Mouse (Mus musculus) mouse trophoblast stem cell (cell line): ENCODE results near the gene Map2k1.

Source experiments
- in situ Hi-C, 2 experiments: fragments of 300-500 bp; cut with MseI, MboI; formaldehyde crosslinking; loops; 2 replicates in 1 of 2; 3 replicates in 1 of 2; pipeline ENCODE4 v1.15.1; 2025

Map2k1 gene

GRCm38 (mm10) chr9:64250111-64250730, 3.2 kb downstream of the Map2k1 start:
- in situ Hi-C loops, result no loop called here

- in situ Hi-C loops, result no loop called here
These were observed 4.1 kb downstream of the Map2k1 start for GRCm38 (mm10) chr9:64249371-64249770.

- in situ Hi-C loops, result no loop called here
These were observed 11.0 kb downstream of the Map2k1 start for GRCm38 (mm10) chr9:64242381-64242831.

- in situ Hi-C loops, result no loop called here
These were observed 12.8 kb downstream of the Map2k1 start for GRCm38 (mm10) chr9:64240681-64241080.

- in situ Hi-C loops, result no loop called here
These were observed 13.3 kb downstream of the Map2k1 start for GRCm38 (mm10) chr9:64240116-64240515.

- in situ Hi-C loops, result no loop called here
These were observed 17.4 kb downstream of the Map2k1 start for GRCm38 (mm10) chr9:64236056-64236455.

- in situ Hi-C loops, result no loop called here
These were observed 18.5 kb downstream of the Map2k1 start, which contains the start of gene Uchl4 for GRCm38 (mm10) chr9:64234768-64235435. Uchl4 (plus strand) TSS chr9:64235201.

- in situ Hi-C loops, result no loop called here
These were observed 19.8 kb downstream of the Map2k1 start for GRCm38 (mm10) chr9:64233656-64234055.

GRCm38 (mm10) chr9:64232257-64232957, 21.0 kb downstream of the Map2k1 start:
- in situ Hi-C loops, result no loop called here

GRCm38 (mm10) chr9:64231674-64232073, 21.8 kb downstream of the Map2k1 start:
- in situ Hi-C loops, result no loop called here

GRCm38 (mm10) chr9:64231171-64231570, 22.3 kb downstream of the Map2k1 start:
- in situ Hi-C loops, result no loop called here

GRCm38 (mm10) chr9:64228972-64229371, 24.5 kb downstream of the Map2k1 start:
- in situ Hi-C loops, result no loop called here

GRCm38 (mm10) chr9:64227736-64228135, 25.7 kb downstream of the Map2k1 start:
- in situ Hi-C loops, result no loop called here

GRCm38 (mm10) chr9:64225805-64226204, 27.6 kb downstream of the Map2k1 start:
- in situ Hi-C loops, result no loop called here

GRCm38 (mm10) chr9:64222098-64222497, 31.3 kb downstream of the Map2k1 start:
- in situ Hi-C loops, result no loop called here

GRCm38 (mm10) chr9:64221480-64221879, 32.0 kb downstream of the Map2k1 start:
- in situ Hi-C loops, result no loop called here

GRCm38 (mm10) chr9:64220603-64221002, 32.8 kb downstream of the Map2k1 start:
- in situ Hi-C loops, result no loop called here

GRCm38 (mm10) chr9:64219772-64220420, 33.5 kb downstream of the Map2k1 start:
- in situ Hi-C loops, result no loop called here

GRCm38 (mm10) chr9:64219305-64219704, 34.1 kb downstream of the Map2k1 start:
- in situ Hi-C loops, result no loop called here

- in situ Hi-C loops, result no loop called here
These were observed 35.5 kb downstream of the Map2k1 start for GRCm38 (mm10) chr9:64217887-64218286.

- in situ Hi-C loops, result no loop called here
These were observed 36.8 kb downstream of the Map2k1 start for GRCm38 (mm10) chr9:64216641-64217040.

- in situ Hi-C loops, result no loop called here
These were observed 37.3 kb downstream of the Map2k1 start for GRCm38 (mm10) chr9:64216090-64216489.
